Mouse (Mus musculus) intestine, postnatal 0 days (tissue): ENCODE measurements at regions not wholly inside any gene's neighbourhood (a gene's known extent, or its start where the extent isn't known, plus 50 kb on each side); places are given as distances from the start of the nearest gene placed in this dataset.

ENCODE experiments used
- ATAC-seq: fragments of 200-750 bp; cut with Nextera tagmentation; 2 replicates; pipeline ENCODE4 v1.8.0; 2017; ENCODE audit warnings: mild to moderate bottlenecking, moderate TSS enrichment, moderate library complexity
- H3K27ac ChIP-seq: fragments of 300-500 bp; sonication (generic); 2 replicates; pipeline ENCODE4 v1.5.1; 2014; ENCODE audit warnings: mild to moderate bottlenecking, low read depth, low read length, moderate library complexity
- H3K27me3 ChIP-seq: fragments of 300-500 bp; sonication (generic); replicated peaks from 2 replicates; pipeline ENCODE4 v1.6.1; 2014; ENCODE audit warnings: low read length, mixed read lengths; ENCODE audit not compliant: control insufficient read depth, insufficient read depth
- H3K36me3 ChIP-seq: fragments of 300-500 bp; sonication (generic); 2 replicates; pipeline ENCODE4 v1.6.1; 2014; ENCODE audit warnings: mild to moderate bottlenecking, moderate library complexity; ENCODE audit not compliant: control insufficient read depth, insufficient read depth
- H3K4me1 ChIP-seq: fragments of 300-500 bp; sonication (generic); replicated peaks from 2 replicates; pipeline ENCODE4 v1.6.1; 2014; ENCODE audit warnings: antibody characterized with exemption, low read length, mixed read lengths; ENCODE audit not compliant: control insufficient read depth, insufficient read depth
- H3K4me2 ChIP-seq: fragments of 300-500 bp; sonication (generic); replicated peaks from 2 replicates; pipeline ENCODE4 v1.6.1; 2014; ENCODE audit warnings: low read depth, mild to moderate bottlenecking, moderate library complexity
- H3K4me3 ChIP-seq: fragments of 300-500 bp; sonication (generic); 2 replicates; pipeline ENCODE4 v1.5.1; 2014; ENCODE audit warnings: low read depth, low read length
- H3K9ac ChIP-seq: fragments of 300-500 bp; sonication (generic); 2 replicates; pipeline ENCODE4 v1.6.1; 2014; ENCODE audit warnings: mild to moderate bottlenecking, low read depth, low read length
- H3K9me3 ChIP-seq: fragments of 300-500 bp; sonication (generic); 2 replicates; pipeline ENCODE4 v1.6.1; 2016; ENCODE audit warnings: mixed run types; ENCODE audit not compliant: control insufficient read depth
- CTCF ChIP-seq: sonication (generic); IDR thresholded peaks from 2 replicates; pipeline ENCODE4 v1.5.1; 2016; ENCODE audit warnings: low read depth, mild to moderate bottlenecking, control low read depth, antibody characterized with exemption, moderate library complexity
- WGBS: fragments of 180-500 bp; shearing (Covaris S2); extraction: QIAGEN DNeasy Blood & Tissue Kit; methylation state at CpG from one replicate; pipeline ENCODE4 v1.1.7; 2014; 5-methylcytosine and 5-hydroxymethylcytosine counted together

- no peaks in the 10 kb centered on the region for H3K36me3 ChIP-seq
- no peaks in the 10 kb centered on the region for H3K27me3 ChIP-seq
- ATAC-seq: no peak
- no peak overlapping the region for H3K4me3 ChIP-seq
- H3K9me3 ChIP-seq: no peaks in the 10 kb centered on the region
- WGBS: 48% methylated on average over 10 of the region's 10 CpGs
- no peak overlapping the region for H3K9ac ChIP-seq
- no peak overlapping the region for H3K4me2 ChIP-seq
- no peak overlapping the region for H3K27ac ChIP-seq
- no peak for TF ChIP-seq CTCF
- H3K4me1 ChIP-seq: no peaks in the 10 kb centered on the region
These were observed 66.5 kb downstream of the Nmur2 start for GRCm38 (mm10) chr11:55974224-55974875.

DNA sequence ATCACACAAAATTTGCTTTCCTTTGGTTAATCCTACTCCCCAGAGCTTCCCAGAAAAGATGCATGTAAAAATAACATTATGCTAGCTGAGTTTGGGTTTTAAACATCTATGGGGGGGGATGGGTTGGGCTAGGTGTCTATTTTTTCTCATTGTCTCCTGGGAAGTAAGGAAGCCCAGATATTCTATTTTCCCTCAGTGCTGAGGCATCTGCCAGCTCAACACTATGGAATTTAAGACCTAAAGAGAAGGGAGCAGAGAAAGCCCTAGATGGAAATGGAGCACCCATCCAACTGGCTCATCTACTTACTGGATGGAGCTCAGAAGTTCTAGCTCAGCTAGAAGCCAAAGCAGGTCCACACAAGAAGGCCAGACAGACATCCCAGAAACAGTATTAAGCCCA, 74.2 kb downstream of the Nmur2 start:
- ATAC-seq: no peak
- Histone ChIP-seq H3K27me3 (no peaks in the 10 kb centered on the region), H3K9ac (no peak overlapping the region)

DNA sequence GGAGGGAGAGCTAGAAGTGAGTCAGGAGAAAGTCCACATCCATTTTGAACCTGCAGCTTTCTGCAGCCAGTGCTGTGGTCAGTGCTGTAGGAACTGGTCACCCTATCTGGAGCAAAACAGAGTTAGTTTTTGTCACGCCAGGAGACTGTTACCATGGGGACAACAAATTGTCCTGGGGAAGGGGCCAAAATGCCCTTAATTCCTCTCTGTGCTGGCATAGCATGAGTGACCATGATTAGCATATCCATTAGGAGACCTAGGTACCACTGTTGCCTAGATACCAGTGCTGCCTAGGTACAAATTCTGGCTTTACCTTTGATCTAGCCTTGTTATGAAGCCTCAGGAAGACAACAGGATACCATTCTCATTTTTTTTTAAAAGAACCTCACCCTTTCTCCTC, 82.4 kb downstream of the Nmur2 start:
- no peak for ATAC-seq
- WGBS: 24% methylated on average over 1 of the region's 1 CpGs
- Histone ChIP-seq H3K27me3 (no peaks in the 10 kb centered on the region), H3K36me3 (no peaks in the 10 kb centered on the region), H3K27ac (no peak overlapping the region), H3K9ac (no peak overlapping the region), H3K9me3 (no peaks in the 10 kb centered on the region), H3K4me2 (no peak overlapping the region), H3K4me1 (no peaks in the 10 kb centered on the region), H3K4me3 (no peak overlapping the region)
- no peak for TF ChIP-seq CTCF

More for the DNA sequence above, 74.2 kb downstream of the Nmur2 start:
- Histone ChIP-seq H3K4me3 (no peak overlapping the region), H3K27ac (no peak overlapping the region), H3K4me1 (no peaks in the 10 kb centered on the region), H3K36me3 (no peaks in the 10 kb centered on the region), H3K9me3 (no peaks in the 10 kb centered on the region), H3K4me2 (no peak overlapping the region)
- no peak for TF ChIP-seq CTCF

GRCm38 (mm10) chr11:55957355-55957754, 83.5 kb downstream of the Nmur2 start:
- TF ChIP-seq CTCF: no peak
- Histone ChIP-seq H3K4me3 (no peak overlapping the region), H3K36me3 (no peaks in the 10 kb centered on the region), H3K4me1 (no peaks in the 10 kb centered on the region), H3K9me3 (no peaks in the 10 kb centered on the region), H3K27ac (no peak overlapping the region), H3K27me3 (no peaks in the 10 kb centered on the region), H3K4me2 (no peak overlapping the region), H3K9ac (no peak overlapping the region)
- no peak for ATAC-seq
- whole genome bisulfite sequencing: 89% methylated on average over 2 of the region's 2 CpGs

- no peaks in the 10 kb centered on the region for H3K36me3 ChIP-seq
- no peak overlapping the region for H3K4me3 ChIP-seq
- no peaks in the 10 kb centered on the region for H3K4me1 ChIP-seq
- no peak overlapping the region for H3K27ac ChIP-seq
- no peak for TF ChIP-seq CTCF
- no peak for ATAC-seq
- no peak overlapping the region for H3K9ac ChIP-seq
- 2% methylated on average over 2 of the region's 2 CpGs for WGBS
- H3K27me3 ChIP-seq: no peaks in the 10 kb centered on the region
- no peaks in the 10 kb centered on the region for H3K9me3 ChIP-seq
- H3K4me2 ChIP-seq: no peak overlapping the region
These were observed 87.1 kb downstream of the Nmur2 start for GRCm38 (mm10) chr11:55953696-55954095.

DNA sequence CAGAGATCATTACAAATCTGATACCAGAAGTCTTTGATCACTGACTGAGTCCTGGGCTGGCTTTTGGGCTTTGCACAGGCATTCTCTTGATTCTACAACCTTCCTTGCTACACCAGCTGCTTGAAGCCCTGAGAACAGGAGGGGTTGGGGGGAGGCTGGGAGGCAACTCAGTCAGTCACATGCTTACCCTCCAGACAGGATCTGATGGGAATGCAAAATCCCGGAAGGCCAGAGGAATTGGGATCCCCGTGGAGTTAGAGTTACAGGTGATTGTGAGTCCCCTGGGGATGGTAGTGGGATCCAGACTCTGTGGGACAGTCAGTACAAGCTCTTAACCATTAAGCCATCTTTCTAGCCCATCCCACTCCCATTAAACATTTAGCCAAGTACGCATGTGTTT, 91.2 kb downstream of the Nmur2 start:
- no peak for ATAC-seq
- no peak overlapping the region for H3K9ac ChIP-seq

More for the DNA sequence above, 91.2 kb downstream of the Nmur2 start:
- no peak for TF ChIP-seq CTCF
- Histone ChIP-seq H3K27ac (no peak overlapping the region), H3K36me3 (no peaks in the 10 kb centered on the region), H3K27me3 (no peaks in the 10 kb centered on the region), H3K4me2 (no peak overlapping the region), H3K4me3 (no peak overlapping the region), H3K9me3 (no peaks in the 10 kb centered on the region), H3K4me1 (no peaks in the 10 kb centered on the region)
- 75% methylated on average over 3 of the region's 3 CpGs for WGBS
